Comparison of ENCODE assay signal across 20 mouse cellular contexts in the genomic region with DNA sequence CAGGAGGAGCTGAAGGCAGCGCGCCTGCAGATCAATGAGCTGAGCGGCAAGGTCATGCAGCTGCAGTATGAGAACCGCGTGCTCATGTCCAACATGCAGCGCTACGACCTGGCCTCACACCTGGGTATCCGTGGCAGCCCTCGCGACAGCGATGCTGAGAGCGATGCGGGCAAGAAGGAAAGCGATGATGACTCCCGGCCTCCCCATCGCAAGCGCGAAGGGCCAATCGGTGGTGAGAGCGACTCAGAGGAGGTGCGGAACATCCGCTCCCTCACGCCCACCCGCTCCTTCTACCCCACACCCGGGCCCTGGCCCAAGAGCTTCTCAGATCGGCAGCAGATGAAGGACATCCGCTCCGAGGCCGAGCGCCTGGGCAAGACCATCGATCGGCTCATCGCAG. TPM values are rescaled to one million over a fixed set of nuclear protein-coding genes. Genes with fewer than 3 reads are reported as not detected.
DNase-seq lines count a peak whose midpoint lies in the region; ATAC-seq lines count a peak whose summit lies in the region.
"Had no signal": no experiment of that assay in that cellular context is flagged by ENCODE, and none has a peak within 500 bp of the region (broad histone marks: within the 10 kb centered on the region; RNA-seq: fewer than 3 reads in every experiment).

No protein-coding gene starts in this region.

- no peaks in the 10 kb centered on the region; the same call in 1 of the 2 replicates for H3K9me3 ChIP-seq in hindbrain, embryonic 12.5 days (replicated peaks)
- H3K9me3 ChIP-seq in hindbrain, embryonic 10.5 days = peaks cover 11% of the 10 kb centered on the region
- H3K9me3 ChIP-seq in hindbrain, embryonic 15.5 days = no peaks in the 10 kb centered on the region
- H3K9me3 ChIP-seq: limb, embryonic 15.5 days; neural tube, embryonic 12.5 days had no signal

- no peak overlapping the region for H3K9ac ChIP-seq in hindbrain, embryonic 12.5 days
- H3K9ac ChIP-seq in hindbrain, embryonic 15.5 days = no peak overlapping the region
- H3K9ac ChIP-seq: limb, embryonic 15.5 days; liver, postnatal 0 days; neural tube, embryonic 12.5 days had no signal

- no peaks in the 10 kb centered on the region for H3K4me1 ChIP-seq in hindbrain, embryonic 12.5 days
- no peaks in the 10 kb centered on the region for H3K4me1 ChIP-seq in hindbrain, embryonic 10.5 days (replicated peaks)
- no peaks in the 10 kb centered on the region for H3K4me1 ChIP-seq in hindbrain, embryonic 15.5 days (replicated peaks)
- H3K4me1 ChIP-seq: limb, embryonic 15.5 days; neural tube, embryonic 12.5 days had no signal

- WGBS in hindbrain, embryonic 12.5 days = 97% methylated on average over 33 of the region's 33 CpGs
- 97% methylated on average over 33 of the region's 33 CpGs for WGBS in hindbrain, embryonic 10.5 days
- WGBS in hindbrain, embryonic 15.5 days = 95% methylated on average over 33 of the region's 33 CpGs

- 0 out of 2 replicates have a peak, but pooled peaks have one; percentile 38 for ATAC-seq in hindbrain, embryonic 12.5 days (ENCODE audit: low FRiP score)
- peak; percentile 21; the same call in 1 of the 2 replicates for ATAC-seq in hindbrain, embryonic 15.5 days (ENCODE audit: low FRiP score, low read depth)
- ATAC-seq: inflammation-experienced regulatory T-cells, adult 6 months; liver, postnatal 0 days had no signal

- H3K27me3 ChIP-seq in hindbrain, embryonic 12.5 days = no peaks in the 10 kb centered on the region
- H3K27me3 ChIP-seq in hindbrain, embryonic 10.5 days (ENCODE audit: insufficient read depth, poor library complexity, severe bottlenecking) = no peaks in the 10 kb centered on the region
- H3K27me3 ChIP-seq in hindbrain, embryonic 15.5 days = no peaks in the 10 kb centered on the region
- H3K27me3 ChIP-seq: limb, embryonic 15.5 days; neural tube, embryonic 12.5 days had no signal

- H3K4me3 ChIP-seq in hindbrain, embryonic 12.5 days = no peak overlapping the region
- H3K4me3 ChIP-seq in hindbrain, embryonic 10.5 days = no peak overlapping the region
- no peak overlapping the region for H3K4me3 ChIP-seq in hindbrain, embryonic 15.5 days
- H3K4me3 ChIP-seq: erythroblast, embryonic 14.5 days; limb, embryonic 15.5 days; neural tube, embryonic 12.5 days had no signal

- peaks cover 59% of the 10 kb centered on the region for H3K36me3 ChIP-seq in hindbrain, embryonic 12.5 days
- peaks cover 76% of the 10 kb centered on the region for H3K36me3 ChIP-seq in hindbrain, embryonic 10.5 days
- H3K36me3 ChIP-seq in hindbrain, embryonic 15.5 days = peaks cover 59% of the 10 kb centered on the region
- H3K36me3 ChIP-seq: limb, embryonic 15.5 days had no signal

- no peak for DNase-seq in hindbrain, embryonic 10.5 days (ENCODE audit: low spot score)
- peak; percentile 5 for DNase-seq in thymus, postnatal 4 days
- no peak for DNase-seq in thymus, postnatal 10 days (ENCODE audit: low spot score in 2 of 2)
- no peak for DNase-seq in T-cell, adult 2 months (ENCODE audit: low spot score)
- DNase-seq in frontal cortex, postnatal 36 days (ENCODE audit: low spot score in 2 of 2) = no peak
- DNase-seq: adrenal gland, postnatal 14 days; cerebellum, adult 2 months; gastrocnemius, postnatal 10 days; kidney, postnatal 4 days; layer of hippocampus, postnatal 36 days; liver, postnatal 0 days had no signal

- H3K4me2 ChIP-seq in hindbrain, embryonic 12.5 days (replicated peaks) = no peak overlapping the region
- no peak overlapping the region for H3K4me2 ChIP-seq in hindbrain, embryonic 15.5 days
- H3K4me2 ChIP-seq: limb, embryonic 15.5 days; neural tube, embryonic 12.5 days had no signal

- no peak overlapping the region for H3K27ac ChIP-seq in hindbrain, embryonic 12.5 days
- H3K27ac ChIP-seq in hindbrain, embryonic 10.5 days = no peak overlapping the region
- no peak overlapping the region for H3K27ac ChIP-seq in hindbrain, embryonic 15.5 days (replicated peaks)
- H3K27ac ChIP-seq: limb, embryonic 15.5 days; neural tube, embryonic 12.5 days had no signal

RNA-seq across cellular contexts. Expression of gene Gm49353, which starts 1.9 kb away (rescaled TPM):
- 5.2 and 6.7 TPM in 2 replicates for polyA plus RNA-seq in hindbrain, embryonic 12.5 days (2016; fragmentation: Nextera tagmentation; extraction: Ambion mirVana)
- 0.90 and 1.00 TPM in 2 replicates for polyA plus RNA-seq in hindbrain, embryonic 10.5 days (2016; fragmentation: Nextera tagmentation; extraction: Ambion mirVana)
- polyA plus RNA-seq in hindbrain, embryonic 15.5 days (2015; fragmentation: Nextera tagmentation; extraction: Ambion mirVana) = 9.9 and 11.6 TPM in 2 replicates
- polyA plus RNA-seq: embryonic facial prominence, embryonic 11.5 days; erythroblast, embryonic 14.5 days; heart, postnatal 0 days; inflammation-experienced regulatory T-cells, adult 6 months; kidney, embryonic 14.5 days; liver, postnatal 0 days had no signal

RNA-seq across cellular contexts. Expression of gene 9330159F19Rik, which starts 14.6 kb away (rescaled TPM):
- 13.5 TPM in 2 replicates for polyA plus RNA-seq in hindbrain, embryonic 12.5 days (2016; fragmentation: Nextera tagmentation; extraction: Ambion mirVana)
- 3.5 and 5.1 TPM in 2 replicates for polyA plus RNA-seq in hindbrain, embryonic 10.5 days (2016; fragmentation: Nextera tagmentation; extraction: Ambion mirVana)
- polyA plus RNA-seq in hindbrain, embryonic 15.5 days (2015; fragmentation: Nextera tagmentation; extraction: Ambion mirVana) = 27.6 and 28.9 TPM in 2 replicates
- polyA plus RNA-seq: erythroblast, embryonic 14.5 days; heart, postnatal 0 days; inflammation-experienced regulatory T-cells, adult 6 months; liver, postnatal 0 days had no signal

RNA-seq across cellular contexts. Expression of gene Soga3, which starts 53.2 kb away (rescaled TPM):
- 72.8 and 90.4 TPM in 2 replicates for polyA plus RNA-seq in hindbrain, embryonic 12.5 days (2016; fragmentation: Nextera tagmentation; extraction: Ambion mirVana)
- polyA plus RNA-seq in hindbrain, embryonic 10.5 days (2016; fragmentation: Nextera tagmentation; extraction: Ambion mirVana) = 15.3 and 31.6 TPM in 2 replicates
- polyA plus RNA-seq in hindbrain, embryonic 15.5 days (2015; fragmentation: Nextera tagmentation; extraction: Ambion mirVana) = 108 and 113 TPM in 2 replicates
- polyA plus RNA-seq: erythroblast, embryonic 14.5 days; inflammation-experienced regulatory T-cells, adult 6 months; liver, postnatal 0 days had no signal
